Mouse (Mus musculus) layer of hippocampus, postnatal 10 days (tissue): ENCODE measurements around the gene Slmap. TPM values are rescaled to one million over a fixed set of nuclear protein-coding genes. Genes with fewer than 3 reads are reported as not detected.
"Not testable (repeated sequence)": the region's sequence is repeated elsewhere in the genome, so short reads cannot be mapped to it uniquely, and the experiment has no call there.

Source experiments
- DNase-seq, 2 experiments: peaks; one replicate each; pipeline ENCODE4 v3.0.0; 2021; ENCODE audit warnings: low spot score in 2 of 2
- total RNA-seq, 2 experiments: library from RNA; stranded (reverse); gene quantifications; 2 replicates each; pipeline ENCODE4 v1.2.3; 2021

Slmap gene
- total RNA-seq, 2 experiments from 2014 or later, result 80.9 to 81.9 TPM

- DNase-seq, result peak in 1 of 2 experiments; percentile 12
Observed at GRCm38 (mm10) chr14:26533267-26533666, 1.5 kb downstream of the Slmap start.

DNA sequence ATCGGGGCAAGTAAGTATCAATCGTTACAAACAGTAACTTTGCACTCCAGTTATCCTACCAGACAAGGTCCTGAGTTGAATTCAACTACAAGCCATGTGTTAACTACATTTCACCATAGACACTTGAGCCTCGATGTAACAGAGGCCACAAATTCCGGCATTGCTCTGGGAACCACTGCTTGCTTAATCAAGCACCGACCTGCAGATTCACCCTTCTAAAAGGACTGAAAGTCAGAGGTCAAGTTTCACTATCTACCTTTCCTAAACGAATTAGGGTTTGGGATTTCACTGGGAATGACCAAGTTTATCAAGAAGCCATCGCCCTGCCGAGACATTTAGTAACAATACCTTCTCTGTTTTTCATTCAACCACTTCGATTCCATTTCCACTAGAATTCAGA lies 2.0 kb downstream of the Slmap start:
- DNase-seq, result no peak

DNA sequence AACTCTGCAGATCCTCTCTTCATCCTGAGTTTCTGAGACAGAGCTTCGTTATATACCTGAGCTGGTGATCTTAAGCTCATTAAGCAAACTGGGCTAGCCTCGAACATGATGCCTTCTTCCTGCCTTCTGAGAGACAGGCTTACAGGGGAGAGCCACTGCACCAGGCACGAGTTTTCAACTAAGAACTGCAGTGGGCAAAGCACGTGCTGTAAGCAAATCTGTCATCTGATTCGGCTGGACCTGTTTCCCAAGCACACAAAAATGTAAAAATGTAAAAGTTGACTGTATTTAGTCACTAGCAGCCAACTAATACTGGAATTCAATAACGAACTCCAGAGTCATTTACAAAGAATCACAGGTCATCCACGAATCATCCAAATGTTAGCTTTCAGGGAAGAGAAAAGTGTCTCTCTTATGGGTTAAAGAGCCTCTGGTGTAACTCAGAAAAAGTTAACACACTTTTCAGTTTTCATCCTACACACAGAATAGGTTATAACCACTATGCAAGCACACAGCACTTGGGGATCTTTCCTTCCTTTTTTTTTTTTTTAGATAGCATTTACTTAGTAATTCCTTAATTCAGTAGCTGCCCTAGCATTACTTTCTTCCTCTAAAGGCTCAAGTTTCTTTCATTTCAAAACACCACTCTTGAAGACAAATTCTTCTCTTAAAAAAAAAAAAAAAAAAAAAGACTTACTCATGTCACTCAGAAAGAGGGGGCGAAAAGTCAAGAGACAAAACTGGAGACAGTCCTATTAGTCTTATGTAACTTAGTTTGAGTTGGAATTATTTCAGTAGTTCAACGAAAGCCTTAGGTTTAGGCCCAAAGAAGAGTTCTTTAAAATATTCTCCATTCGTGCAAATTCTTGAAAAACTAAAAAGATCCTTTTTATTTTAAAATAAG lies 3.1 kb downstream of the Slmap start:
- no peak for DNase-seq

- no peak for DNase-seq
Observed at GRCm38 (mm10) chr14:26530350-26530749, 4.4 kb downstream of the Slmap start.

DNA sequence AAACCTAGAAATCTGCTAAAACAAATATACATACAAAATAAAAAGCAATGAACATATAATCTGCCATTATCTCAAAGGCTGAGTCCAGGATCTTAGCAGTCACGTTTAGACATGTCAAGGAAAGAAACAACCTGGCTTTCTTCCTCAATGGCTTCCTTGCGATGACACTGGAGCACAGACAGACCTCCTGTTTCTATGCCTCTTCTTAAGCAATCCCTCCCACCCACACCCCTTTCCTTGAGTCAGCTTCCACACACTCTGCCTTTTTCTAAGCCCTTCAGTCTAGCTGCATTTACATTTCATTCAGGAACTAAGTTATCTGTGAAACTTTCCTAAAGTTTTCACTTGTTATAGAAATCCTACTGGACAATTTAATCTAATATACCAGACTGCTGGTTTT lies 6.4 kb downstream of the Slmap start:
- DNase-seq, result no peak

DNA sequence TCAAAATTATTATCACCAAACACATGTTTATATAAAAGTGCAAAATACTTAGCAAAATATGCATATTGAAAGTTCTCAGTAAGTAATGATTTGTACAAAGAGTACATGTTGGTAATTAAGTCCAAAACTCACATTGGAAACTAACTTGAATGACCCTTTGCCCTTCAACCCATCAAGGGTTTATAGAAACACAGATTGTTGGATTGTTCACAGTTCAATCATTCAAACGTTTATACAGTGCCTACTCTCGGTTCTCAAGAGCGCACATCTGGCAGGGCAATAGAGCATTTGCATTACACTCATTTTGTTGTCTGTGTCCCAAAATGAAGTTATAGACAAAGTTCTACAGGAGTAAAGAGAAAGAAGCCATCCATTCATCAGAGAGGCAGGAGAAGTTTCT lies 8.8 kb downstream of the Slmap start:
- DNase-seq, result no peak

DNA sequence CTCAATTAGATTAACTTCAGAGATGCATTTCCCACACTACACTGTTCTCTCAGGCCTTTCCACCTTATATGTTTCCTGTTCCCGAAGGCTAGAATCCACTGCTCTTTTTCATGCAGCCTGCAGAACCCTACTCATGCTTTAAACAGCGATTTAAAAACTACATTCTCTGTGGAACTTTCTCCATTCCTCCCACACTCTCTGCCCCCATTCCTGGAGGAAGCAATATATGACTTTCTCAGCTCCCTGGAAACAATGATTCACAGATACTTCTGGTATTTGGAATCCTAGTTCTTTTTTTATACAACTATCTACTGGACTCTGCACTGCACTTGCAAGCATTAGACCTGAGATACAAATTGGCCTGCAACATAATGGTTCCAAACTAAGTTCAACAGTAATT lies 11.6 kb downstream of the Slmap start:
- DNase-seq, result no peak

- no peak for DNase-seq
Observed at GRCm38 (mm10) chr14:26519831-26520230, 14.9 kb downstream of the Slmap start.

- DNase-seq, result no peak
Observed at GRCm38 (mm10) chr14:26517843-26518242, 16.9 kb downstream of the Slmap start.

- not testable (repeated sequence) for DNase-seq
Observed at GRCm38 (mm10) chr14:26516232-26516631, 18.5 kb downstream of the Slmap start.

- no peak for DNase-seq
Observed at GRCm38 (mm10) chr14:26515802-26516201, 18.9 kb downstream of the Slmap start.

GRCm38 (mm10) chr14:26510545-26510944 lies 24.2 kb downstream of the Slmap start:
- no peak for DNase-seq

GRCm38 (mm10) chr14:26508150-26508549 lies 26.6 kb downstream of the Slmap start:
- no peak for DNase-seq

DNA sequence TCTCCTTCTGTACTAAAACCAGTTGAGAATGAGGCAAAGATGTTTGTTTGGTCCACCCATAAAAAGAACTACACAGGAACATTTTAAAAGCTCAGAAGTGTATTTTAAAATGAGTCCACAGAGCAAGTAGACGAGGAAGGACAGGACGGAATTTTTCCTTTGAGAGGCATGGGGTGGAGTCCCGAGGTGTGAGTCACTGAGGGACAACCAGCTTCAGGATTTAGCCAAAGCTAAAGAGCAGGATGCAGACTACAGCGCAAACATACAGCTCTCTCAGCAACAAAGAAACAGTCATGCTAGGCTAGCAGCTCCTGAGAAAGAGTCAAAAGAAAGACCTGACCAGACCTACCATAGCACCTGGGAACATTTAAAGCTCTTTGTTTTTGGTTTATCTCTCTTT lies 27.4 kb downstream of the Slmap start:
- no peak for DNase-seq

DNA sequence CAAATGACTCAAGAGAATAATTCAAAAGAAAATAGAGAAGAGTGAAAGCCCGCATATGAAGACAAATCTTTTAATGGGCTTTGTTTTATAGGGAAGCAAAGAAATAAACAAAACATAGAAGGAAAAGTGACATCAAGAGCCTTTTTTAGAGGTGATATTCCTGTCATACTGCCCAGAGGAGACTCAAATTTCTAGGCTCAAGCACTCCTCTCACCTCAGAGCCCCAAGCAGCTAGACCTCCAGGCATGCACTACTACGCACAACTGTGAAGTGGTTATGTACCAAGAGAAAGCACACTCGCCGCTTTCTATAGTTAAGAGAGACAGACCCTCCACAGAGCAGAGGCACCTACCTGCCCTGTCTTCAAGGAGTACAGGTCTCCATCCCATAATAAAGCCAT lies 30.2 kb downstream of the Slmap start:
- DNase-seq, result no peak

DNA sequence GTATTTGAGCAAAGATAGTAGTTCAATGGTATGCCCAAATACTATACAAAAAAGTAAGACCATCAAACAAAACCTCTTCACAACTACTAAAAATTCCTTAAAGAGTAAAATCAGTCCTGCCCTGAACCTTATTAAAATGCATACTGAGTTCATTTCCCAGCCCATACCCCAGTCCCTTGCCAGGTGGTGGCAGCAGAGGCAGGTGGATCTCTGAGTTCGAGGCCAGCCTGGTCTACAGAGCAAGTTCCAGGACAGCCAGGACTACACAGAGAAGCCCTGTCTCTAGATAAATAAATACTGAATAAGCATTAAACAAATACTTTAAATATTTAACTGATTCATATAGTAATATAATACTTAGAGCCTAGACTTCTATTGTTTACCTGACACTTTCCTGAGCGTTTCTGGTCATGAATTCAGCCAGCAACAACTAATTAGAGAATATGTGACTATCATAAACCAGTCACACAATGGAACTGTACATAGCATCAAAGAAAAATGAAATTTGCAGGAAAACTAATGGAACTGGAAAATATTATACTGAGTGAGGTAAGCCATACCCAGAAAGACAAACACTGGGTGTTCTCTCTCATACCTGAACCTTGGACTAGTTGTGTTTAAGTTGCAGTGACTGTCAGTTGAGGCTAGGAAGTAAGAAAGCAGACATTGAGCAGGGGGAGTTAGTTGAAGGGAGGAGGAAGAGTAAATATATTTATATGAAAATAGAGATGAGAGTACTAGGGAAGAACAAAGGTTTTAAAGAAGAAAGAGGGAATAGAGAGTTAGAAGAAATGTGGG lies 34.4 kb downstream of the Slmap start:
- no peak for DNase-seq

DNA sequence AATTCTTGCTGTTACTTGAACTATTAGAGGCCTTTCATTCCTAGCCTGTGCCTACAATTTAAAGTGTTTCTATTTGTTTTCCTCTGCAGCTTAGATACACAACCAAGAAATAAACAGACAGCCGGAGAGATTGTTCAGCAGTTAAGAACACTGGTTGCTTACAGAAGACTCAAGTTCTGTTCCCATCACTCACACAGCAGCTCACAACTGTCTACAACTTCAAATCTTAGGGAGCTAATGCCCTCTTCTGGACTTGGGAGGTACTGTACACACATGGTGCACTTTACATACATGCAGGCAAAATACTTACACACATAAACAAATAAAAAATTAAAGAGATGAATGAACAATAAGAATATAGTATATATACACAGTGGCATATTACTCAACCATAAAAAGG lies 39.7 kb downstream of the Slmap start:
- DNase-seq, result no peak

DNA sequence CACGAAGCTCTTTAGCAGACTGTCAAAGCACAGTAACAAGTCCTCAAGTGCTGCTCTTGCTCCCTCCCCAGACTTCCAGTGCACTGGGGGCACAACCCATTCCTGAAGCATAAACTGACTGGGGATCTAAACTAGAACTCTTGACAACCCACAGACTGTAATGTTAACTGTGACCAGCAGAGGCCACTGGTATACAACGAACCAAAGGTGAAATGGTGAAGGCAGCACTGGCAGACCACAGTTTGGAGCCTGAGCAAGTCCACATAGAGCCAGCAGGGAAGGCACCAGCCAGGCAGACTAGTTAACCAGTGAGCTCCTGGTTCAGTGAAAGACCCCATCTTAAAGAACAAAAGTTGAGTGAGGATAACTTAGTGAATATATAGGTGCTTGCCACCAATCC lies 43.6 kb downstream of the Slmap start:
- DNase-seq, result peak; percentile 72 to 78

- DNase-seq, result no peak
Observed at GRCm38 (mm10) chr14:26488329-26489020, 46.3 kb downstream of the Slmap start.

DNA sequence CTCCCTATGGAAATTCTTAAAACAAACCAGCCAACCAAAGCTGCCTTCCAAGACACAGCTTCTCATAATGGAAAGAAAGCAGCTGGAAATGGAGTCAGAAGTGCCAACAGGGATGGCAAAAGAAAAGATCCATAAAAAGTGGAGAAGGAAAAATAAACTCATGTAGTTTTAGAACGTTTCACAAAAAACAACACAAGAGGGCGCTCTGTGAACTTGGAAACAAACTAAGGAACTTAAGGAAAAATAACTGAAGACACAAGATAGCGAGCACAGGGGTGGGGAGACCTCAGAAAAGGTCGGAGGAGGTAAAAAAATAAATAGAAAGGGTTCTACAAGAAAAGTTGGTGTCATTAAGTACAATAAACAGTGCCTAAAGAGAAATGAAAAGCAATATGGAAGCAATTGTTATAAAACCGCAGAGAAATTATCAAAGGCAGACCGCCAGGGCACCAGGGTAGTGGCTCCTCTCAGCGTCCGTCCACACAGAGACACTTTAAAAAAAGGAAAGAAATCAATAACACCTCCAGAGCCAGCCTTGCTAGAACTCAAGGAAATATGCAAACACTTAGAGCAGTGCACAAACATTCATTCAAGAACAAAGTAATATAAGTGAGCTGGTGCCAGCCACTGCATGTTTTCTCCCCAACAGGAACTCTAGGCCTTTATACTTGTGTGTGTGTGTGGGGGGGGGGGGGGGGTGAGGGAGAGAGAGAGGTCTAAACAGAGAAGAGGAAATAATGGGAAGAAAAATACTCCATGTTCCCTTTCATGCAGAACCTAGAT lies 48.1 kb downstream of the Slmap start:
- peak; percentile 15 to 29 for DNase-seq

DNA sequence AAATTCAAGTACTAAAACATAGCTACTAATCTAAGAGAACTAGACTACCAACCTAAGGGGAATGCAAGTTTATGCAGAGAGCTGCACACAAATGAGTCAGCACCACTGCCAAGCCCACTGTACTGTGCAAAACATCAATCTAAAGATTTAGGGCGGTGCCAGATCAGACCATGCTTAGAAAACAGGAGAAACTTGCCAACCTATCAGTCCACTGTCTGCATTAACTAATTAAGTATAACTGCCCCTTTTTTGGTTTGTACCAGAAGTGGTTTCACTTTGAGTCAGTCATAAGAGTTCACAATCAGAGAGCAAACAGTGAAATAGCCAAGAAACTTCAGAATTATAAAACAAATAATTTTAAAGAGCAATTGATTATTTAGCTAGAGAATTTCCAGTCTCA lies 53.3 kb downstream of the Slmap start:
- no peak for DNase-seq
